Mouse (Mus musculus) liver, embryonic 15.5 days (tissue): ENCODE data around the gene BC100530. TPM values are rescaled to one million over a fixed set of nuclear protein-coding genes. Genes with fewer than 3 reads are reported as not detected.
"Not testable (repeated sequence)": the region's sequence is repeated elsewhere in the genome, so short reads cannot be mapped to it uniquely, and the experiment has no call there.

Source experiments
- ATAC-seq: fragments of 200-750 bp; cut with Nextera tagmentation; 2 replicates; pipeline ENCODE4 v1.8.0; 2017; ENCODE audit warnings: moderate number of reproducible peaks, mild to moderate bottlenecking, moderate library complexity; ENCODE audit not compliant: insufficient read depth
- H3K27ac ChIP-seq: fragments of 300-500 bp; sonication (generic); replicated peaks from 2 replicates; pipeline ENCODE4 v1.5.1; 2015; ENCODE audit warnings: mild to moderate bottlenecking, inconsistent platforms
- H3K27me3 ChIP-seq: fragments of 300-500 bp; sonication (generic); 2 replicates; pipeline ENCODE4 v1.6.1; 2015; ENCODE audit warnings: mild to moderate bottlenecking, inconsistent platforms
- H3K36me3 ChIP-seq: fragments of 300-500 bp; sonication (generic); replicated peaks from 2 replicates; pipeline ENCODE4 v1.6.1; 2015; ENCODE audit warnings: moderate library complexity, mild to moderate bottlenecking, inconsistent platforms
- H3K4me1 ChIP-seq: fragments of 300-500 bp; sonication (generic); replicated peaks from 2 replicates; pipeline ENCODE4 v1.6.1; 2015; ENCODE audit warnings: inconsistent platforms
- H3K4me2 ChIP-seq: fragments of 300-500 bp; sonication (generic); 2 replicates; pipeline ENCODE4 v1.6.1; 2015; ENCODE audit warnings: moderate library complexity, mild to moderate bottlenecking, inconsistent platforms
- H3K4me3 ChIP-seq: fragments of 300-500 bp; sonication (generic); replicated peaks from 2 replicates; pipeline ENCODE4 v1.5.1; 2015; ENCODE audit warnings: mild to moderate bottlenecking, inconsistent platforms
- H3K9ac ChIP-seq: fragments of 300-500 bp; sonication (generic); 2 replicates; pipeline ENCODE4 v1.6.1; 2015; ENCODE audit warnings: moderate library complexity, mild to moderate bottlenecking, inconsistent platforms
- H3K9me3 ChIP-seq: fragments of 300-500 bp; sonication (generic); replicated peaks from 2 replicates; pipeline ENCODE4 v1.6.1; 2016; ENCODE audit warnings: inconsistent platforms
- whole genome bisulfite sequencing: fragments of 180-500 bp; shearing (Covaris S2); methylation state at CpG from one replicate; pipeline ENCODE4 v1.1.7; 2015; ENCODE audit warnings: mixed read lengths; ENCODE audit not compliant: insufficient replicate concordance; 5-methylcytosine and 5-hydroxymethylcytosine counted together
- polyA plus RNA-seq: library from polyadenylated mRNA; unstranded; fragments of >200 nt; fragmentation: Nextera tagmentation; extraction: Ambion mirVana; gene quantifications from 2 replicates; pipeline ENCODE4 v1.2.1, GENCODE M21; 2015

BC100530 gene
- polyA plus RNA-seq: 382 and 487 TPM in 2 replicates

GRCm38 (mm10) chr16:36367648-36368047 is at the start of gene BC100530:
TSS of gene BC100530 (minus strand) at chr16:36367748.
- not testable (repeated sequence) for H3K9me3 ChIP-seq, H3K36me3 ChIP-seq, ATAC-seq, H3K27ac ChIP-seq, H3K27me3 ChIP-seq, H3K9ac ChIP-seq, H3K4me3 ChIP-seq, H3K4me2 ChIP-seq, H3K4me1 ChIP-seq
- WGBS: 40% methylated on average over 3 of the region's 3 CpGs

DNA sequence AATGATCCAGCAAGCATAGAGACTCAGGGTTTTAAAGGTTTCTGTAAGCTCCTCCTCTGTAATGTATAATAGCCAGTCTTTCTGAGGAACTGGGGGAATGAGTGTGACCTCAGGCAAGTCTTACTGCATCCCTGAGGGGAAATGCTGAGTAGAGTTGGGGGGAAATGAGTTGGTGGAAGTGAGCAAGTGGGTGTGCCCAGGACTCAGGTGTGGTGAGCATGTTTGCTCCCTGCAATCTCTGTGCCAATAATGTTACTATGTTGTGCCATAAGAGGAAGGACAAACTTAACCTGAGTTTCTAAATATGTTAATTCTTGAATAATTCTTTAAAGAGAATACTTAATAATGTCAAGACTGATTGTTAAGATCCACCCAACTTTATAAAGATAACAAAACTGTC is 40.8 kb upstream of the BC100530 start, which contains the start of gene Stfa2:
Stfa2 (minus strand) TSS at position 101 of the 400 bp plus-strand sequence.
- Histone ChIP-seq H3K27ac (no peak within 1 kb of the TSS), H3K4me2 (no peak within 1 kb of the TSS), H3K9me3 (no peaks in the 10 kb centered on the region), H3K9ac (no peak within 1 kb of the TSS), H3K36me3 (no peaks in the 10 kb centered on the region), H3K4me3 (no peak within 1 kb of the TSS), H3K4me1 (no peaks in the 10 kb centered on the region), H3K27me3 (no peaks in the 10 kb centered on the region)
- ATAC-seq: no peak

DNA sequence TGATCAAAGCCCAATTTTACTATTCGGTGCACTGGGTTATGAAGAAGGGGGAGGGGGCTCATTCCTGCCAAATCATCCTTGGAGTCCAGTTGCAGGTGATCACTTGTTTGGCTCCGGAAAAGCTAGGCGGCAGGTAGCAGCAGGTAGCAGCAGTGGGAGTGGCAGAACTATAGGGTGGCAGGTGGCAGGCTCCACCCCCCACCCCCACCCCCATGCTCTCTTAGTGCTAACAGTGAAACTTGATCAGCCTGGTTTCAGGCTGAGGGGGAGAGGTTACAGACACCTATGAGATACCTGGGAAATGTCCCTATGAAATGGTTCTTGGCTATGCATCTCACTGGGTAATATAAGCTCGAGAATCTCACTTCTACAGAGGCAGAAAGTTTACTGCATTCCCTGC is 21.5 kb upstream of the BC100530 start:
- Histone ChIP-seq H3K4me3 (no peak overlapping the region), H3K9me3 (no peaks in the 10 kb centered on the region), H3K27ac (no peak overlapping the region), H3K36me3 (no peaks in the 10 kb centered on the region), H3K27me3 (no peaks in the 10 kb centered on the region), H3K4me1 (no peaks in the 10 kb centered on the region), H3K9ac (no peak overlapping the region), H3K4me2 (no peak overlapping the region)
- 40% methylated on average over 4 of the region's 4 CpGs for WGBS
- no peak for ATAC-seq

DNA sequence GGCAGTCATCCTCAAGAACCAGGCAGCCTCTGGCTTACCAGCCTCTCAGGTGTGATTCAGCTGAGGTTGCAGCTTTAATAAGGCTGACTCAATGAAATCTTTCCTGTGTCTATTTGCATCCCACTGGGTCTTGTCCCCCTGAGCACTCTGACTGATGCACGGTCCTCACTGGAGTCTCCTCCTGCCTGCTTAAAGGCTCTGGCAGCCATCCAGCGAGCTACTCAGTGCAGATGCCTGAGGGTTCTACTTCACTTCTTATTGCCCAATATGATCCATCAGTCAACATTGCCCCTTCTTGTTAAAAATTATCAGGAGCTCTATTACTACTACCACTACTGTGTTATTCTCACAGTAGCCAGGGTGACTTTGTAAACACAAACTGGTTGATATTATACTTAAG is 30.4 kb downstream of the BC100530 start:
- H3K9me3 ChIP-seq: no peaks in the 10 kb centered on the region
- no peak for ATAC-seq
- no peak overlapping the region for H3K27ac ChIP-seq
- WGBS: 41% methylated on average over 2 of the region's 2 CpGs
- no peaks in the 10 kb centered on the region for H3K4me1 ChIP-seq
- H3K4me2 ChIP-seq: no peak overlapping the region
- no peak overlapping the region for H3K4me3 ChIP-seq
- no peak overlapping the region for H3K9ac ChIP-seq
- no peaks in the 10 kb centered on the region for H3K36me3 ChIP-seq
- H3K27me3 ChIP-seq: no peaks in the 10 kb centered on the region

- no peaks in the 10 kb centered on the region for H3K9me3 ChIP-seq
- no peaks in the 10 kb centered on the region for H3K4me1 ChIP-seq
- H3K27me3 ChIP-seq: no peaks in the 10 kb centered on the region
- 36% methylated on average over 3 of the region's 3 CpGs for WGBS
- H3K9ac ChIP-seq: no peak within 1 kb of the TSS
- ATAC-seq: no peak
- H3K36me3 ChIP-seq: no peaks in the 10 kb centered on the region
- no peak within 1 kb of the TSS for H3K4me2 ChIP-seq
- H3K27ac ChIP-seq: no peak within 1 kb of the TSS
- no peak within 1 kb of the TSS for H3K4me3 ChIP-seq
Observed at GRCm38 (mm10) chr16:36334232-36334631, 33.3 kb downstream of the BC100530 start, which contains the start of gene BC117090. TSS of gene BC117090 (minus strand) at chr16:36334332.

GRCm38 (mm10) chr16:36319286-36319685 is 48.3 kb downstream of the BC100530 start:
- H3K27me3 ChIP-seq: no peaks in the 10 kb centered on the region
- H3K4me2 ChIP-seq: no peak overlapping the region
- H3K36me3 ChIP-seq: no peaks in the 10 kb centered on the region
- H3K9me3 ChIP-seq: no peaks in the 10 kb centered on the region
- no peak overlapping the region for H3K27ac ChIP-seq
- H3K9ac ChIP-seq: no peak overlapping the region
- no peaks in the 10 kb centered on the region for H3K4me1 ChIP-seq
- no peak overlapping the region for H3K4me3 ChIP-seq
- ATAC-seq: no peak

GRCm38 (mm10) chr16:36316111-36316510 is 51.4 kb downstream of the BC100530 start:
- H3K9ac ChIP-seq, H3K27me3 ChIP-seq, H3K27ac ChIP-seq, ATAC-seq, H3K4me1 ChIP-seq, H3K9me3 ChIP-seq, H3K4me2 ChIP-seq, H3K4me3 ChIP-seq, H3K36me3 ChIP-seq: not testable (repeated sequence)
- WGBS: 68% methylated on average over 6 of the region's 6 CpGs

Other genes with a start within 250 kb of the BC100530 start
- gene Csta1, start 236.5 kb downstream of the BC100530 start, polyA plus RNA-seq: 0.03 TPM in 1 of 2 replicates, not detected in the other
- 56.4 and 66.8 TPM in 2 replicates for gene Stfa2l1, start 210.9 kb downstream of the BC100530 start, polyA plus RNA-seq
- 193 and 234 TPM in 2 replicates for gene Gm5483, start 183.5 kb downstream of the BC100530 start, polyA plus RNA-seq
- gene Gm5416, start 157.3 kb downstream of the BC100530 start, polyA plus RNA-seq: 6.7 TPM in 2 replicates
- gene 2010005H15Rik, start 146.3 kb downstream of the BC100530 start, polyA plus RNA-seq: 14.7 and 17.8 TPM in 2 replicates
- gene Stfa1, start 90.8 kb downstream of the BC100530 start, polyA plus RNA-seq: 449 and 596 TPM in 2 replicates
- 1.5 and 1.8 TPM in 2 replicates for gene BC117090, start 33.4 kb downstream of the BC100530 start, polyA plus RNA-seq
- 33.2 and 37.7 TPM in 2 replicates for gene Stfa2, start 40.7 kb upstream of the BC100530 start, polyA plus RNA-seq
- 68.5 and 84.9 TPM in 2 replicates for gene Stfa3, start 87.6 kb upstream of the BC100530 start, polyA plus RNA-seq
- gene Casr, start 194.4 kb upstream of the BC100530 start, polyA plus RNA-seq: not detected in 2 replicates